Mouse (Mus musculus): Measurements from ENCODE around the gene Ndufa7.

Ndufa7 gene

DNA sequence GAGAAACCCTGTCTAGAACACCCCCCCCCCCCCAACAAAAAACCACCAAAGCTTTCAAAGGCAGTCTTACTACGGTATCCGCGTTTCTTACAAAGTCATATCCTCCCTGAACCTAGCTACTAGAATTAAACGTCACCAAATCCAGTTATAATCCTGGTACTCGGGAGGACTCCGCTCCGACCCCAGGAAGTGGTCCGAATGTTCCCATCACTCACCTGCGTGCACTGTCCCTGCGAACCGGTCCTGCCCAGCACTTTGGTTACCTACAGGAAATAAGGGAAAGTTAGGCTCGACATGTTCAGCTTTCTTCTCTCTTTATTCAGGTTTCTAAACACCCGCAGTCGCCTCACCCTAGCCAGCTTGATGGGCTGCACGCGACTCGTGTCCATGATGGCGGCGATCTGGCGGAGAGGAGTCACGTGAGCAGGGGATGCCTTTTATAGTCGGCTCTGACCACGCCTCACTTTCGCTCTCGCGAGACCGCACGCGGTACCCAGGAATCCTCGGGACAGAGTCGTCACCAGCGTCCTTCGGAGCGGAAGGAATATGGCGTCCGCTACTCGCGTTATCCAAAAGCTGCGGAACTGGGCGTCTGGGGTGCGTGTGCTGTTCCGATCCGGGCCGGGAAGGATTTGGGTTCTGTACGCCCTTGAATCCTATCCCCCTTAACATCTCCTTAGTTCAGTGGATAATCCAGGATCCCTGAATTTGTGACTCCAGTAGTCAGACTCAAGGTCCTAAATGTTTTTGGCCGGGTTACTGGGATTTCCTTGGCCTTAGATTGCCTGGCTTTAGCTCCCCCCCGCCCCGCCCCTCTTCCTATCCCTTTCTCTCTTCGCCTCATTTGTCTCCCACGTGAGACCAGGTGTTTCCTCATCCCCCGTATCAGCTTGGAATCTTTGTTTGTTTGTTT, at the start of gene Ndufa7, which contains the start of gene Rps28:
Ndufa7 (plus strand) TSS at position 489 of the 913 bp plus-strand sequence.
Rps28 (minus strand) TSS at position 479 of the 913 bp plus-strand sequence.
- DNase-seq, result peak; percentile 99

GRCm38 (mm10) chr17:33774573-33775155, 49.7 kb upstream of the Ndufa7 start:
- DNase-seq, result no peak

DNA sequence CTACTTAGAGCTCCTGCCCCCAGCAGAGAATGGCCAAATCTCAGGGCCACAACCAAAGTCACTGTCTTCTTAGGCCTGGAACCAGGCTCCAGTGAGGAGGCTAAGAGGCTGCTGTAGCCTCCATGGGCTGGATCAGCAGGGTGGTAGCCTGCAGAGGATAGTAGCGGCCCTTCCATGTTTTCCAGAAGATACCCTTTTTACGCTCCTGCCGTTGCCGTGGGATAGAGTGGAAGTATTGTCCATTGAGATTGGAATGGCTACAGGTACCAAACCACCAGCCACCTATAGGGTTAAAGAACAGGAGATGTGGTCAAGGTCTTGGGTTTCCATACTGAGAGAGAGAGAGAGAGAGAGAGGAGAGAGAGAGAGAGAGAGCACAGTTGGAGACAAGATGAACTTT, 49.1 kb upstream of the Ndufa7 start:
- DNase-seq, result no peak

- DNase-seq, result no peak
Observed at GRCm38 (mm10) chr17:33779271-33779966, 45.0 kb upstream of the Ndufa7 start.

- no peak for DNase-seq
Observed at GRCm38 (mm10) chr17:33779967-33780295, 44.4 kb upstream of the Ndufa7 start.

DNA sequence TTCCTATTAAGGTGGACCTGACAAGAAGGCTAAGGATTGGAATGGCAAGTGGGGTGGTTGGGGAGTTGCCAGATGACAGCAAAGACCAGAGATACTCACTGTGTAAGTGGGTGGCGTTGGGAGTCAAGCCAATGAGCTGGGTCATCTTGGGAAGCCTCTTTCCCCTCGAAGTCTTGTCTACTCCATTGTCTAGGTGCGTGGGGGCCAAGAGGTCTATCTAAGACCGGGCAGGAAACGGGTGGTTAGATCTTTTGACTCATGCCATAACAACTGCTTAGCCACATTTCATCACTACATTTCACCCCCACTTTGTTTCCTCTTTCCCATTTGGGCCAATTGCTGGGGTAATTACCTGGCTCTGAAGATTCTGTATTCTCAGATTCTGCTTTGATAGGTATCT, 43.9 kb upstream of the Ndufa7 start:
- no peak for DNase-seq

GRCm38 (mm10) chr17:33781124-33781977, 43.0 kb upstream of the Ndufa7 start, which contains the start of gene Angptl4:
TSS of gene Angptl4 (minus strand) at chr17:33781830.
- DNase-seq, result peak; percentile 82

GRCm38 (mm10) chr17:33782067-33782466, 42.3 kb upstream of the Ndufa7 start:
- no peak for DNase-seq

DNA sequence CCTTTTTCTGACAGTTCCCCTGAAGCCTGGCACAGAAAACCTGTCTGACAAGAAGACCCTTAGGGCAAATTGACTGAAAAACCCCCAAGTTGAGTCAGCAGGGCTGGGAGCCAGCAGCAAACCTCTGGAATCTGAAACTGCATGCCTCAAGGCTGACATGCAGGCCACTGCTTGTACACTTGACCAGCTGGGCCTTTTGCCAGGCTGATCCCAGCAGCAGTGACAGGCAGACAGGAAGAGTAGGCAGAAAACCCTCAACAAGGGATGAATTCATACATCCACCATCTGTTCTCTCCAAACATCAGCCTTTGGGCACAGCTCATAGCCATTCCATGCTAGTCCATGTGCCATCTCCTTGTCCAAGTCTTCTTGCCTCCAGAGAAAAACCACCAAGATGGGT, 41.0 kb upstream of the Ndufa7 start:
- DNase-seq, result no peak

DNA sequence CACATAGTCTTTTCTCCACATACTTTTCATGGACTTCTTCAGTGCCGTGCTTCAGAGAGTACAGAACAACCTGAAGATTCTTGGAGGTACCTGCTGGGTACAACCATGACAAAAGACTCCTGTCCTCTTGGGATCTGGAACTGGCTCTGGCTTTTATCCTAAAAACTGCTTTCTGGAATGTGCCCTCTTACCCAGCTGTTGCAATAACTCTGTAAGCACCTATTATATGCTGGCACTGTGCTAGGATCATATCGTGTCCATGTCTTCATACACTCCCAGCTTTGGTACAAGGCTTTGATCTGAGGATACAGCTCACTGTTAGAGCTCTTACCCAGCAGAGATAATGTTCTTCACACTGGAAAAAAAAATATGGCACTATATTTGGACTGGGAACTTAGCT, 39.4 kb upstream of the Ndufa7 start:
- DNase-seq, result no peak

GRCm38 (mm10) chr17:33786375-33786774, 38.0 kb upstream of the Ndufa7 start:
- no peak for DNase-seq

GRCm38 (mm10) chr17:33788732-33789131, 35.6 kb upstream of the Ndufa7 start:
- DNase-seq, result no peak

DNA sequence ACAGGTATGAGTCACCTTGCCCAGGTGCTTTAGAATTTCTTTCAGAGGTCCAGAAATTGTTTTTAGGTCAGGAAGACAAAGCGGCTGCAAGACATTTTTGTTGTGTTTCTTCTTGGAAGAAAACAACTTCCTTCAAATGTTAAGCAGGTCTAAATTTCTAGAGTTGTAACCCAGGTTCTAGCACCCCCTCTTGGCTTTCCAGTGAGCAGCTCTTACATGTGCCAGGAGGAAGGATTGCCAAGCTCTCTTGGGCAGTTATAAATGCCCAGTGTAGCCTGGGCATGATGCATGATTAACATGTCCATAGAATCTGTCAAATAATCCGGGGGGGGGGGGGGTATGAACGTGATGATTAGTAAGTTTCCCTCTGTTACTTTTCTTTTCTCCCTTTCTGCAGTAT, 26.1 kb upstream of the Ndufa7 start:
- DNase-seq, result no peak

- no peak for DNase-seq
Observed at GRCm38 (mm10) chr17:33799277-33799676, 25.1 kb upstream of the Ndufa7 start.

- no peak for DNase-seq
Observed at GRCm38 (mm10) chr17:33802221-33802620, 22.2 kb upstream of the Ndufa7 start.

GRCm38 (mm10) chr17:33804205-33804604, 20.2 kb upstream of the Ndufa7 start:
- no peak for DNase-seq

DNA sequence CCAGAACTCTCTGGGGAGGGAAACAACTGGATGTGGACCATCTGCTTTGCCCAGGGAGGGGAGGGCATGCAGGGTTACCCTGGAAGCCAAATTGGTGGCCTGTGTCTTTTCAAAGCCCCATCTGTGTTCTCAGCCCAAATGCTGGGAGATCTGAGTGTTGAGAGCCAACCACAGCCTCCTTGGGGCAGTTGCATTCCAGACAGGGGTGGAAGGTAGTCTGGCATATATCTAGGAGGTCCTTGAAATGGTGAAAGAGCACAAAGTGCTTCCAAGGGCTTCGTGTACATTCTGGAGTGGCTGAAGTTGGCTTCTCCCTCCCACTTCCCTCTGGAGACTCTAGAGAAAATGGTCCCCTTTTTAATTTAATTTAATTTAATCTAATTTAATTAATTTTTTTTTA, 19.6 kb upstream of the Ndufa7 start:
- DNase-seq, result no peak

GRCm38 (mm10) chr17:33807181-33807888, 17.0 kb upstream of the Ndufa7 start:
- no peak for DNase-seq

GRCm38 (mm10) chr17:33808192-33808591, 16.2 kb upstream of the Ndufa7 start:
- DNase-seq, result no peak

DNA sequence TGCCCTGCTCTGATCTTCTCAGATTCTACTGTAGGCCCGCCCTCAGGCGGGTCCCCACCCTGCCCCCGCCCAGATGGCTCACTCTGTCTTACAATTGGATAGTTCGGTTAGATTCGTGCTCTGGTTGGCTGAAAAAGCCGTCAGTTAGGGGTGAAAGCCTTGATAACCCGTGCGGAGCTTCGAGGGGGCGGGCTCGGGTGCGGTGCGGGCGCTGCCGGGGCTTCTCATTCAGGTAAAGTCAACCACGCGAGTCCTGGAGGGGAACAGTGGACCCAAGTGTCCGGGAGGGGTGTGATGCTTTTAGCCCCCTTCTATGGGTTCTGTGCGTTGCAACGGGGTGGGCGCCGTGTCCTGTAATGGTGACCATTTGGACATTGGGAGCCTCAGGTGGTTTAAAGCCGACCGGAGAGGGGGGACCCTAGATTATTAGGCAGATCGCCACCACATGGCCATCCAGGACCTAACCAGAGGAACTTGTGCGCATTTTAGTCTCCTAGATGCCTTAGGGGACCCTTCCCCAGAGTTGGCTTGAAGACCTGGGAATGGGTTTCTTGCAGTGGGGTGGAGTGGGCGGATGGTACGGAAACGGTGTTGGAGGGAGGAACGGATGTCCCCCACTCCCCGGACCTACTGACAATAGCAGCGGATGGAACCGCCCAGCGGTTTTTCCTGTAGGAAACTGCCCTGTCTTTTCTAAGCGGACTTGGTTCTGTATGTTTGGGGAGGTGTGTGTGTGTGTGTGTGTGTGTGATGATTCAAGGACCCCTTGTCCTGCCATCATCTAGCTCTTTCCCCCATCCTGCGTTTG, 13.8 kb upstream of the Ndufa7 start, which contains the start of gene Kank3:
Kank3 (plus strand) TSS at position 186 of the 808 bp plus-strand sequence.
- DNase-seq, result peak; percentile 89

DNA sequence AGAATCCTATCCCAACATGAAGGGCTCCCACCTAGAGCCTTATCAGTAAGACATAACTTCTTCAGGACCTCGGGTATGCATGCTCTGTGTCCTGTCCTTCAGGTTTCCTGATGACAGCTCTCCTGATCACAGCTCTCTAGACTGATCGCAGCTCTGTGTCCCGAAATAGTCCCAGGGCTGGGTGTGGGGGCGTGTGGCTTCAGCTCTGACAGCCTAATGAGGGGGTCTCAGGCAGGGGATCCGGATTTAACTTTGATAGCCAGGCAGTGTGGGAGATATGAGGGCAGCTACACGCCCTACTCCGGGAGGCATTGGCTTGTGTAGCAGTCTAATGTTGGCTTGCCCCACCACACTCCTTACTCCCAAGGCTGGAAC, 13.2 kb upstream of the Ndufa7 start:
- DNase-seq, result no peak

Data from thymus, postnatal 25 days (tissue).